8 mouse cellular contexts compared by ENCODE assay signal in the genomic region with DNA sequence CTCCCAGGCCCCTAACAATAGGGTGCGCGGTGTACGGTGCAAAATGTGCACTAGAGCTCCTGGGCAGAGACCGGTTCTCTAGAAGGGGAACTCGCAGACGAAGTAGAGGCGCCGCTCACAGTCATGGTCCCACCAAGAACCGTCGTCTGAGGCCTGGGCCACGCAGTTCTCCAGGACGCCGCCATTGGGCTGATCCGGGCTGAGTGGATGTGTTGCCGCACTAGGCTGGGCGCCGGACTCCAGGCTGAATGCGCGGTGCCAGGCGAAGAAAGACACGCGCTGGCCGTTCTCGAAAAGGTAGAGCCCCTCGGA. TPM values are rescaled to one million over a fixed set of nuclear protein-coding genes. Genes with fewer than 3 reads are reported as not detected.
DNase-seq lines count a peak whose midpoint lies in the region; ATAC-seq lines count a peak whose summit lies in the region.

No protein-coding gene starts in this region.

- peaks cover 36% of the 10 kb centered on the region for H3K4me1 ChIP-seq in kidney, embryonic 15.5 days
- H3K4me1 ChIP-seq in midbrain, embryonic 16.5 days (ENCODE audit: control insufficient read depth, insufficient read depth, low read length) = peaks cover 12% of the 10 kb centered on the region

- peak overlapping the region; percentile 70 for H3K4me2 ChIP-seq in kidney, embryonic 15.5 days
- peak overlapping the region; percentile 72 for H3K4me2 ChIP-seq in midbrain, embryonic 16.5 days (ENCODE audit: low read length)

- peak overlapping the region; percentile 67 for H3K4me3 ChIP-seq in kidney, embryonic 15.5 days (replicated peaks)
- peak overlapping the region; percentile 67 for H3K4me3 ChIP-seq in midbrain, embryonic 16.5 days (ENCODE audit: low read depth, low read length)

- no peaks in the 10 kb centered on the region for H3K9me3 ChIP-seq in kidney, embryonic 15.5 days (replicated peaks)
- no peaks in the 10 kb centered on the region for H3K9me3 ChIP-seq in midbrain, embryonic 16.5 days (replicated peaks; ENCODE audit: control insufficient read depth, low read length, poor library complexity, severe bottlenecking)

- H3K27me3 ChIP-seq in kidney, embryonic 15.5 days = peaks cover 16% of the 10 kb centered on the region
- H3K27me3 ChIP-seq in midbrain, embryonic 16.5 days (ENCODE audit: control insufficient read depth, insufficient read depth, low read depth, low read length) = no peaks in the 10 kb centered on the region

- H3K27ac ChIP-seq in kidney, embryonic 15.5 days = peak overlapping the region; percentile 94
- peak overlapping the region; percentile 92 for H3K27ac ChIP-seq in midbrain, embryonic 16.5 days (ENCODE audit: low read length)

- peak overlapping the region; percentile 77 for H3K9ac ChIP-seq in kidney, embryonic 15.5 days
- peak overlapping the region; percentile 90 for H3K9ac ChIP-seq in midbrain, embryonic 16.5 days (ENCODE audit: low read depth, low read length)

- DNase-seq in kidney, adult 8-10 months = no peak
- DNase-seq in c-Kit-positive CD71-positive TER-119-negative erythroid progenitor cells, embryonic 14.5 days (ENCODE audit: low read depth) = peak; percentile 13
- DNase-seq in T-cell, adult 2 months (ENCODE audit: low spot score) = no peak
- no peak for DNase-seq in layer of hippocampus, postnatal 25 days (ENCODE audit: extremely low spot score in 1 of 2, low spot score in 1 of 2)
- no peak for DNase-seq in spleen, postnatal 4 days (ENCODE audit: low spot score in 2 of 2)

- WGBS in kidney, embryonic 15.5 days = under 1% methylated on average over 25 of the region's 25 CpGs
- under 1% methylated on average over 25 of the region's 25 CpGs for WGBS in midbrain, embryonic 16.5 days

- peak; percentile 7; the same call in 1 of the 2 replicates for ATAC-seq in kidney, embryonic 15.5 days (replicated peaks; ENCODE audit: low FRiP score)
- ATAC-seq in inflammation-experienced regulatory T-cells, adult 6 months = peak; percentile 16
- peak; percentile 57 for ATAC-seq in midbrain, embryonic 16.5 days

- H3K36me3 ChIP-seq in kidney, embryonic 15.5 days = no peaks in the 10 kb centered on the region
- H3K36me3 ChIP-seq in midbrain, embryonic 16.5 days (ENCODE audit: control insufficient read depth, insufficient read depth, low read length) = no peaks in the 10 kb centered on the region

RNA-seq across cellular contexts. Expression of a gene that starts 2.3 kb away (rescaled TPM):
- 6.0 and 7.0 TPM in 2 replicates for polyA plus RNA-seq in kidney, embryonic 15.5 days (2015; fragmentation: Nextera tagmentation; extraction: Ambion mirVana)
- polyA plus RNA-seq in inflammation-experienced regulatory T-cells, adult 6 months (2017; shearing (Covaris generic)) = under 1 TPM; 0.28 to 0.62 (median 0.34) TPM
- polyA plus RNA-seq in midbrain, embryonic 16.5 days (2015; fragmentation: Nextera tagmentation; extraction: Ambion mirVana) = 4.0 and 4.2 TPM in 2 replicates
- 1 to 10 TPM; 3.1 to 3.5 TPM for total RNA-seq in layer of hippocampus, postnatal 25 days (2021)

RNA-seq across cellular contexts. Expression of a gene that starts 5.6 kb away (rescaled TPM):
- polyA plus RNA-seq in kidney, embryonic 15.5 days (2015; fragmentation: Nextera tagmentation; extraction: Ambion mirVana) = 1.6 and 2.5 TPM in 2 replicates
- polyA plus RNA-seq in inflammation-experienced regulatory T-cells, adult 6 months (2017; shearing (Covaris generic)) = under 1 TPM; 0.15 to 0.62 (median 0.20) TPM
- 35.6 and 36.8 TPM in 2 replicates for polyA plus RNA-seq in midbrain, embryonic 16.5 days (2015; fragmentation: Nextera tagmentation; extraction: Ambion mirVana)
- 100 to 1,000 TPM; 502 to 670 TPM for total RNA-seq in layer of hippocampus, postnatal 25 days (2021)

RNA-seq across cellular contexts. Expression of a gene that starts 43.2 kb away (rescaled TPM):
- polyA plus RNA-seq in kidney, embryonic 15.5 days (2015; fragmentation: Nextera tagmentation; extraction: Ambion mirVana) = not detected in 2 replicates
- polyA plus RNA-seq in inflammation-experienced regulatory T-cells, adult 6 months (2017; shearing (Covaris generic)) = not detected
- not detected in 2 replicates for polyA plus RNA-seq in midbrain, embryonic 16.5 days (2015; fragmentation: Nextera tagmentation; extraction: Ambion mirVana)
- total RNA-seq in layer of hippocampus, postnatal 25 days (2021) = not detected

RNA-seq across cellular contexts. Expression of a gene that starts 47.2 kb away (rescaled TPM):
- polyA plus RNA-seq in kidney, embryonic 15.5 days (2015; fragmentation: Nextera tagmentation; extraction: Ambion mirVana) = 0.13 and 0.21 TPM in 2 replicates
- not detected for polyA plus RNA-seq in inflammation-experienced regulatory T-cells, adult 6 months (2017; shearing (Covaris generic))
- polyA plus RNA-seq in midbrain, embryonic 16.5 days (2015; fragmentation: Nextera tagmentation; extraction: Ambion mirVana) = 0.14 TPM in 1 of 2 replicates, not detected in the other
- not detected for total RNA-seq in layer of hippocampus, postnatal 25 days (2021)

RNA-seq across cellular contexts. Expression of a gene that starts 57.9 kb away (rescaled TPM):
- polyA plus RNA-seq in kidney, embryonic 15.5 days (2015; fragmentation: Nextera tagmentation; extraction: Ambion mirVana) = 159 and 163 TPM in 2 replicates
- 100 to 1,000 TPM in 1 of 3 experiments, 10 to 100 TPM in 2; 47.7 to 133 (median 97.4) TPM for polyA plus RNA-seq in inflammation-experienced regulatory T-cells, adult 6 months (2017; shearing (Covaris generic))
- polyA plus RNA-seq in midbrain, embryonic 16.5 days (2015; fragmentation: Nextera tagmentation; extraction: Ambion mirVana) = 225 and 237 TPM in 2 replicates
- 10 to 100 TPM; 75.3 to 94.3 TPM for total RNA-seq in layer of hippocampus, postnatal 25 days (2021)

Comparison
In these comparisons a context has a peak if more than half of its experiments do, and no peak if none do; other contexts are left out.
1. ATAC-seq: peak in every context shown above with its lines; median percentile 57 in midbrain, embryonic 16.5 days; 16 in inflammation-experienced regulatory T-cells, adult 6 months; 7 in kidney, embryonic 15.5 days.
2. RNA of a gene that starts 5.6 kb away (polyA plus RNA-seq): 35.6 to 36.8 TPM in midbrain, embryonic 16.5 days; 1.6 to 2.5 TPM in kidney, embryonic 15.5 days and 0.15 to 0.62 TPM in inflammation-experienced regulatory T-cells, adult 6 months; every median in the first group is over 10 times any median in the second.